Mouse (Mus musculus) thymus, adult 2 months (tissue): ENCODE data around the gene Gls2. TPM values are rescaled to one million over a fixed set of nuclear protein-coding genes. Genes with fewer than 3 reads are reported as not detected.
"Not testable (repeated sequence)": the region's sequence is repeated elsewhere in the genome, so short reads cannot be mapped to it uniquely, and the experiment has no call there.

Experiments
- DNase-seq: peaks from one replicate; pipeline ENCODE4 v3.0.0; 2021
- H3K27ac ChIP-seq: fragments of 200-500 bp; 2 replicates; pipeline ENCODE4 v1.5.1; 2012; ENCODE audit warnings: low read length, control low read depth; ENCODE audit not compliant: control insufficient read depth, insufficient read depth
- H3K27me3 ChIP-seq: fragments of 200-500 bp; 2 replicates; pipeline ENCODE4 v1.6.1; 2012; ENCODE audit warnings: mild to moderate bottlenecking, low read length, moderate library complexity, mixed read lengths; ENCODE audit not compliant: control insufficient read depth, insufficient read depth
- H3K36me3 ChIP-seq: fragments of 200-500 bp; 2 replicates; pipeline ENCODE4 v1.6.1; 2012; ENCODE audit warnings: mild to moderate bottlenecking, low read length, moderate library complexity; ENCODE audit not compliant: control insufficient read depth, insufficient read depth
- H3K4me1 ChIP-seq: fragments of 200-500 bp; replicated peaks from 2 replicates; pipeline ENCODE4 v1.6.1; 2012; ENCODE audit warnings: low read length; ENCODE audit not compliant: control insufficient read depth, insufficient read depth
- H3K4me3 ChIP-seq: fragments of 200-500 bp; 2 replicates; pipeline ENCODE4 v1.5.1; 2012; ENCODE audit warnings: mild to moderate bottlenecking, low read length, control low read depth, moderate library complexity; ENCODE audit not compliant: control insufficient read depth, insufficient read depth
- CTCF ChIP-seq: fragments of 200-500 bp; IDR thresholded peaks from 2 replicates; pipeline ENCODE4 v1.5.1; 2012; ENCODE audit warnings: mild to moderate bottlenecking, control low read depth, low read length, moderate library complexity, borderline replicate concordance; ENCODE audit not compliant: control insufficient read depth, poor library complexity, insufficient read depth; ENCODE audit errors: extremely low read depth
- POLR2A ChIP-seq: fragments of 200-500 bp; IDR thresholded peaks from 2 replicates; pipeline ENCODE4 v1.6.1; 2012; ENCODE audit warnings: mild to moderate bottlenecking, low read length, control low read depth, moderate library complexity; ENCODE audit not compliant: control insufficient read depth, poor library complexity, insufficient read depth; ENCODE audit errors: extremely low read depth
- WGBS: fragments of 180-500 bp; shearing (Covaris S2); methylation state at CpG from one replicate; pipeline ENCODE4 v1.1.7; 2018; 5-methylcytosine and 5-hydroxymethylcytosine counted together
- polyA plus RNA-seq: library from polyadenylated mRNA; depleted of rRNA; stranded (reverse); fragments of >200 nt; gene quantifications from 2 replicates; pipeline ENCODE4 v1.2.3, GENCODE M21; 2012

Gls2 gene
- polyA plus RNA-seq, 1 experiment, result 1.2 TPM

DNA sequence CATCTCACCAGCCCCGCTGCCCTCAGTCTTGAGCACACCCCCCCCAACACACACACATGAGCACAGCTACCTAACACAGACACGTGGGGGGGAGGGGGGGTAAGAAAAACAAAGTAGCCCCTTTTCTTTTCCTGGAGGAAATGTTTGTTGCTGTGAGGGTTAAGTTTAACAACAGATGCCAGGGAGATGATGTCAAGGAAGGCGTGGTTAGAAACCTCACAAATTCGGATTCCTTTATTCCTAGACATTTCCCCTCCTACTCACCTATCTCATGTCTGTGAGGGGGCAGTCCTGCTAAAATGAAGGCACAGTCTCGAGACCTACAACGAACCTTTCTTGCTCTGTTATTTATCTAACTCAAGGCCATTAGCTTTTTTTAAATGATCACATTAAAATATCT, 27.2 kb upstream of the Gls2 start:
- Histone ChIP-seq H3K27me3 (no peaks in the 10 kb centered on the region), H3K4me1 (0 out of 2 replicates have a peak, but pooled peaks cover 3% of the 10 kb centered on the region), H3K36me3 (no peaks in the 10 kb centered on the region), H3K27ac (no peak overlapping the region), H3K4me3 (no peak overlapping the region)
- TF ChIP-seq POLR2A, result no peak
- no peak for TF ChIP-seq CTCF
- no peak for DNase-seq
- 63% methylated on average over 6 of the region's 6 CpGs for WGBS

DNA sequence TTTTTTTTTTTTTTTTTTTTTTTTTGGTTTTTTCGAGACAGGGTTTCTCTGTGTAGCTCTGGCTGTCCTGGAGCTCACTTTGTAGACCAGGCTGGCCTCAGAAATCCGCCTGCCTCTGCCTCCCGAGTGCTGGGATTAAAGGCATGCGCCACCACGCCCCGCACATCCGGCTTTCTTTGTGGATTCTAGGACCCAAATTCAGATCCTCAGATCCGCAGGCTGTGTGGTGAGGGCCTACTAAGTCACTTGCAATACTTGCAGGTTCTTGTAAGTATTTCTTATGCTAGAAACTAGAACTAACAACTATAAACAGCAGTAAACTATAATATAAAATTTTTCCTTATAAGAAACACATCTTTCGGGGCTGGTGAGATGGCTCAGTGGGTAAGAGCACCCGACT, 22.9 kb upstream of the Gls2 start:
- H3K27me3 ChIP-seq, H3K27ac ChIP-seq, H3K4me1 ChIP-seq, H3K36me3 ChIP-seq, H3K4me3 ChIP-seq, DNase-seq: not testable (repeated sequence)
- 94% methylated on average over 10 of the region's 10 CpGs for WGBS

GRCm38 (mm10) chr10:128175302-128175701, 19.0 kb upstream of the Gls2 start:
- Histone ChIP-seq H3K4me3 (no peak overlapping the region), H3K27me3 (no peaks in the 10 kb centered on the region), H3K36me3 (no peaks in the 10 kb centered on the region), H3K27ac (no peak overlapping the region), H3K4me1 (peaks cover 6% of the 10 kb centered on the region)
- 7% methylated on average over 3 of the region's 3 CpGs for WGBS
- TF ChIP-seq CTCF (no peak), POLR2A (no peak)
- DNase-seq, result no peak

- Histone ChIP-seq H3K4me1 (peaks cover 6% of the 10 kb centered on the region), H3K36me3 (no peaks in the 10 kb centered on the region), H3K27ac (peak overlapping the region; percentile 12; the same call in 1 of the 2 replicates), H3K27me3 (no peaks in the 10 kb centered on the region), H3K4me3 (peak overlapping the region; percentile 87)
- no peak for TF ChIP-seq CTCF
- TF ChIP-seq POLR2A, result no peak
- under 1% methylated on average over 17 of the region's 17 CpGs for WGBS
- DNase-seq, result peak; percentile 70
Observed at GRCm38 (mm10) chr10:128175996-128176755, 18.1 kb upstream of the Gls2 start.

GRCm38 (mm10) chr10:128177316-128177715, 16.9 kb upstream of the Gls2 start:
- H3K4me3 ChIP-seq, result no peak overlapping the region
- no peaks in the 10 kb centered on the region for H3K36me3 ChIP-seq
- H3K27ac ChIP-seq, result no peak overlapping the region
- no peaks in the 10 kb centered on the region for H3K27me3 ChIP-seq
- TF ChIP-seq POLR2A (no peak), CTCF (no peak)
- no peak for DNase-seq
- 95% methylated on average over 4 of the region's 4 CpGs for WGBS
- peaks cover 6% of the 10 kb centered on the region for H3K4me1 ChIP-seq

DNA sequence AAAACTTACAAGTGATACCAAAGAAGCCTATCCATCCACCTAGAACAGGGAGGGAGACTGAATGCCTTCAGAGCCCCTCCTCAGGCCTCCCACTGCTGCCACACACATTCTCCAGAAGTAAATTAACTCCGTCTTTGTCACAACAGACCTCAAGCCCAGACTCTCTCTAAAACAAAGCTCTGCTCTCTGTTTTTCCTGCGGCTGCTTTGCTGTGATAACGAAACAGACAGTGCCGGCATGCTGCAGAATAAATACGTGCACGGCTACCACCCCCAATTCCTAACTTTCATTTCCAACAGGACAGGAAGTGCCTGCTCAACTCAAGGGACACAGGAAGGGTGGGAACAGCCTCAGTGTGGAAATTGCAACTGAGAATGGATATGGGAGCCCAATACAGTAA, 14.3 kb upstream of the Gls2 start, which contains the start of gene Rbms2:
Gene Rbms2 (minus strand): TSS at position 309 of the 400 bp plus-strand sequence.
- no peaks in the 10 kb centered on the region for H3K27me3 ChIP-seq
- TF ChIP-seq CTCF (no peak), POLR2A (no peak)
- no peak within 1 kb of the TSS for H3K27ac ChIP-seq
- no peak for DNase-seq
- peaks cover 6% of the 10 kb centered on the region for H3K4me1 ChIP-seq
- H3K36me3 ChIP-seq, result no peaks in the 10 kb centered on the region
- WGBS, result 62% methylated on average over 6 of the region's 6 CpGs
- H3K4me3 ChIP-seq, result no peak within 1 kb of the TSS

DNA sequence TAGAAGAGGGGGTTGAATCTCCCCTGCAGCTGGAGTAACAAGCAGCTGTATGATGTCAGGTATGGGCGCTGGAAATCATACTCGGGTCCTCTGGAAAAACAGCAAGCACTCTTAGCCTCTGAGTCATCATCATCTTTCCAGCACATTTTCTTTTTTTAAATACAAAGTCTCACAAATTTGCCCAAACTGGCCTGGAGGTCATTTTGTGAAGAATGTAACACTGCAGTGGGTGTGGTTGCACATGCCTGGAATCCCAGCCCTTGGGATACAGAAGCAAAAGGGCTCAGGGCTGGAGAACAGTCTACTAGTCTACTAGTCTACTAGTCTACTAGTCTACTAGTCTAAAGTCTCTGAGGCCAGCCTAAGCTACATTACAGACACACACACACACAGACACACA, 10.0 kb upstream of the Gls2 start:
- H3K4me1 ChIP-seq, result no peaks in the 10 kb centered on the region
- DNase-seq, result no peak
- H3K36me3 ChIP-seq, result no peaks in the 10 kb centered on the region
- TF ChIP-seq CTCF (no peak), POLR2A (no peak)
- no peak overlapping the region for H3K27ac ChIP-seq
- no peak overlapping the region for H3K4me3 ChIP-seq
- WGBS, result 98% methylated on average over 2 of the region's 2 CpGs
- H3K27me3 ChIP-seq, result no peaks in the 10 kb centered on the region
